Mouse (Mus musculus) erythroid progenitor cell, adult 5-6 weeks (primary cell): ENCODE measurements around the gene Defb22. TPM values are rescaled to one million over a fixed set of nuclear protein-coding genes. Genes with fewer than 3 reads are reported as not detected.

Experiments
- ATAC-seq: replicated peaks from 2 replicates; pipeline ENCODE4 v1.8.0; 2016; ENCODE audit warnings: moderate number of reproducible peaks, mild to moderate bottlenecking, moderate TSS enrichment, inconsistent platforms; ENCODE audit not compliant: poor library complexity, low FRiP score, severe bottlenecking
- total RNA-seq, 2 experiments: library from RNA; stranded (forward) in 1 of 2; stranded (reverse) in 1 of 2; fragments of 150-400 nt in 1 of 2; fragments of 186-747, 209-891 nt in 1 of 2; gene quantifications; 2 replicates each; pipeline versions ENCODE4 v1.2.3 to v1.2.4; 2015 to 2017; ENCODE audit warnings: low replicate concordance in 2 of 2

The Defb22 gene
- total RNA-seq (2015; ENCODE audit: low replicate concordance) (not detected in 2 replicates), total RNA-seq (2017; ENCODE audit: low replicate concordance) (not detected in 2 replicates)

DNA sequence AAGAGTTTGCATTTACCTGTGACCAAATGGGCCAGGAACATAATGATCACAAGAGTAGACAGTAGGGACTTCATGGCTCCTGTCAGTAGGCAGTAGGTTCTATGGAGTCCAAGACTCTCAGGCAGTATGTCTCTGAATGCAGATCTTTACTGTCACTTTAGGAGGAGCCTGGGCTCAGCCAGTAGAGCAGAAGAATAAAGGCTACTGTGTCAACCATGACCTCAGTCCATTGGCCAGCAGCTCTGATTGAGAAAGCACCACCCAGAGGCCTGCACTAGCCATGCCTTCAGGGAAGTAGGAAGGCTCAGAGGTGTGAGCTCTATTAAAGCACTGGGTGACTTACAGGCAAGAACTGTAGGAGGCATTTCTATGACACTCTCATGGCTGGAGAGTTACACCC lies at the start of gene Defb22:
Defb22 (minus strand) TSS at position 101 of the 400 bp plus-strand sequence.
- 0 out of 2 replicates have a peak, but pooled peaks have one; percentile 30 for ATAC-seq

DNA sequence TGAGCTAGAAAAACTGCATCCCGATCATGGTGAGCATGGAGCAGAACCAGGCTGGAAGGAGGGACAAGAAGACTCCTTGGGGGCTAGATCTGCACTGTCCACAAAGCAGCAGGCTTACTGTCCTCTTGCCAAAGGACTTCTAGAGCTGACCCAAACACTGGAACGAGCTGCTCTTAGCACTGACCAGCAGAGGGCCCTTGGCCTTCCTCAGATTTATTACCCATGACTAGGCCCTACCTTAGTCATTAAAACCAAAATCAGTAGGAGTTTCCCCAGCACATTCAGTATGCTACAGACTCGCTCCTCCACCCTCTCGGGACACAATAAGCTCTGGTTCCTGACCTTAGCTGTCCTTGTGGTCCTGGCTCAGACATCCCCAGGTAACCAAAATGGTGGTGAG lies 28.0 kb upstream of the Defb22 start, which contains the start of gene Defb28:
Defb28 (plus strand) TSS at position 275 of the 400 bp plus-strand sequence.
- no peak for ATAC-seq

DNA sequence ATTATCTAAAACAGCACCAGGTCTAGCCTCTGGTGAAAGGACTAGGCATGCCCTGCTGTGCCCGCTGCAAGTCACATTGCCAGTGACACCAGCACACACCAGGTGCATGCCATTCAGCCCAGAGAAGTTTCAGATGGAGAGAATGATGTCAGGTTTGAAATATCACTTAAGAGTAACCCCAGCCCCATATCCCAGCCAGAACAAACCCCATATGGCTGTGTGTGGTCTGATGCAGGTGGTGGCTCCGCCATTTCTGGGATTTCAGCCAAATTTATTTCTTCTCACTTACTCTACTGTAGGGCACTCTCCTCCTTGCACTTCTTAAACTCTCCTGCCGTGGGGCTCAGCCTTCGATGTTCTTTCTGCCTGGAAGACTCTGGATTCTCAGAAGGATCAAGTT lies 26.1 kb upstream of the Defb22 start:
- ATAC-seq = no peak

DNA sequence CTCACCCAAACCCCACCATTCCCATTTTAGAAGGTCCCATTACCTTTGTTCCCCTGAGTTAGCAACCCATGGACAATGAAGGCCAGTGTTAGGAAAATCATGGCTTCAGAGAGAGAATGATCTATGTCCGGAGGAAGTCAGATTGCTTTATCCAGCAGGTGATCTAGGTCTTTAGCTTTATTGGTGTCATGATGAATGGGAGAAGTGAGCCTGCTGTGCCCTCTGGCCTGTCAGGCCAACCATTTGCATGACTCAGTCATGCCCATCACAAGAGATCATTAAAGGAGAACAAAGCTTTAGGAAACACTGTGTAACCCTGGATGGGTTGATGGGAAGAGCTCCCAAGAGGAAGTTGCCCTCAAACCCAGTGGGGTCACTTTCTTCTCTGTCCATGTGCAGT lies 21.7 kb upstream of the Defb22 start, which contains the start of gene Defb26:
Defb26 (minus strand) TSS at position 101 of the 400 bp plus-strand sequence.
- ATAC-seq = no peak

DNA sequence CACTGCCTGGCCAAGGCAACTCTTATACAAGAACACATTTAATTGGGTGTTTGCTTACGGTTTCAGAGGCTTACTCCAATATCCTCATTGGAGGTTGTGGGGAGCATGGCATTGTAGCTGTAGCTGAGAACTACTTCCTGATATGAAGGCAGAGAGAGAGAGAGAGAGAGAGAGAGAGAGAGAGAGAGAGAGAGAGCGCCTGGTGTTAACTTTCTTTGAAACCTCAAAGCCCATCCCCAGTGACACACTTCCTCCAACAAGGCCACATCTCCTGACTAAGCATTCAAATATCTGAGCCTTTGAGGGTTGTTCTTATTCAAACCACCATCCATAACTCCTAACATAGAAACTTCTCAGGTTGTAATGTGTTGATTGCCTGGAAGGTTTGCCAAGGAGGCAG lies 14.0 kb upstream of the Defb22 start:
- no peak for ATAC-seq

GRCm38 (mm10) chr2:152500863-152501229 lies 10.9 kb upstream of the Defb22 start:
- 0 out of 2 replicates have a peak, but pooled peaks have one; percentile 49 for ATAC-seq

DNA sequence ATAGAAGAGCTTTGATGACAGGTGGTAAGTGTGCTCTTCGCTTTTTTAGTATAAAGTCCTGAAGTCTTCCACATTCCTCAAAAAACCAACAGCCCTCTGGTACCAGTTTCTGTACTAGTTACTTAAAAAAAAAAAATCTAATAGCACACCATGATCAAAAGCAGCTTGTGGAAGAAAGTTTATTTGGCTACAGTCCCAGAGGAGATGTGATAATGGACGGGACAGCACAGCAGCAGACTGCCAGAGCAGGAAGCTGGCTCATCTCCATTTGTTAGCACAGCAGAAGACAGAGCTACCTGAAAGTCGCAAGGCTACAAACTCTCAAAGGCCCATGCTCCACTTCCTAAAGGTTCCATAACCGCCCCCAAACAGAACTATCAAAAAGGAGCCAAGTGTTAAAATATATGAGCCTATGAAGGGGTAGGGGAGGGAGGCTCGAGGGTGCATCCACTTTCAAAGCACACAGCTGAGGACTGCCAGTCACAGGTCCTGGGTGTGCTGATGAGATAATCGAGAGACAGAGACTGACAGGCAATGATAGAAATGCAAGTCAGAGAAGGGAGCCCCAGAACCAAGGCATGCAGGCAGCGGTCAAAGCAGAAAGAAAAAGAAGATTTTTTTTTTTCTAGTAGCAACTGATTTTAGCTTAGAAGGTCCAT lies 10.4 kb upstream of the Defb22 start:
- ATAC-seq = no peak; the same call in 1 of the 2 replicates

GRCm38 (mm10) chr2:152498020-152498419 lies 8.1 kb upstream of the Defb22 start:
- ATAC-seq = no peak

- no peak for ATAC-seq
Observed at GRCm38 (mm10) chr2:152493151-152493550, 3.2 kb upstream of the Defb22 start.

- ATAC-seq = no peak
Observed at GRCm38 (mm10) chr2:152487024-152487423, 2.9 kb downstream of the Defb22 start.

- no peak for ATAC-seq
Observed at GRCm38 (mm10) chr2:152481726-152482125, 8.2 kb downstream of the Defb22 start.

DNA sequence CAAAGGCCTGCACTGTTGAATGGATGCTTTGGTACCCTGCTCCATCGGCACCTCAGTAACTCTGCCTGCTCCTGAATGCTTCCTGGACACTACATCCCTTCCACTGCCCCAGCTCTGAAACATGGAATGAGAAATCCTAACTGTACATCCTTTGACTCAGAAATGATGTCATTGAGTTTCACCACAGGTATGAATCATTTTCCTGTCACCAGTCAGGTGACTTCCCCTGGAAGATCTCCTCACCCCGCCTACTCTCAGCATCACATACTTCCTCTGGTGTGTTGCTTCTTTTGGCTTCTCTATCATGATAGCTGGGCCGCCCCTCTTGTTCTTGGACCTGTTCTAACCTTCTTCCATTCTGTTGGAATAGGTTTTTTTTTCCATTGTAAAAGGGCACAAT lies 9.1 kb downstream of the Defb22 start:
- no peak for ATAC-seq

DNA sequence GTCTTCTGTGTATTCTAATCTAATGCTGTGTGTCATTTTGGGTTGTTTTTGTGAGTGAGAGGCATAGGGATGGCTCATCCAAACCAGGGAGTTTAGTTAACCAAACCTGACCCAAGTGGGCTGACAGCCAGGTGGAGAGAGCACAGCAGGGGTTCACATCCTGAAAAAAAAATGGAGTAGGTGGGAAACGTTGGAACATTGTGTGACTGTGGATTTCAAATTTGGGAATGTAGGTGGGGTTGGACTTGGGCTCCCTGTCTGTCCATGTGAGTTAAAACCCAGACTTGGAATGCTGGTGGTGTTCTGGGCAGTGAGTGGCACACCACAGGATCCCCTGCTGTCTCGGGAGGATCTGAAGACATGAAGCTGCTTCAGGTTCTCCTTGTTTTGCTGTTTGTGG lies 13.2 kb downstream of the Defb22 start, which contains the start of gene Defb20:
Defb20 (plus strand) TSS at position 301 of the 400 bp plus-strand sequence.
- ATAC-seq = no peak

GRCm38 (mm10) chr2:152472434-152472833 lies 17.5 kb downstream of the Defb22 start:
- no peak for ATAC-seq

- ATAC-seq = no peak
Observed at GRCm38 (mm10) chr2:152470973-152471372, 19.0 kb downstream of the Defb22 start.

DNA sequence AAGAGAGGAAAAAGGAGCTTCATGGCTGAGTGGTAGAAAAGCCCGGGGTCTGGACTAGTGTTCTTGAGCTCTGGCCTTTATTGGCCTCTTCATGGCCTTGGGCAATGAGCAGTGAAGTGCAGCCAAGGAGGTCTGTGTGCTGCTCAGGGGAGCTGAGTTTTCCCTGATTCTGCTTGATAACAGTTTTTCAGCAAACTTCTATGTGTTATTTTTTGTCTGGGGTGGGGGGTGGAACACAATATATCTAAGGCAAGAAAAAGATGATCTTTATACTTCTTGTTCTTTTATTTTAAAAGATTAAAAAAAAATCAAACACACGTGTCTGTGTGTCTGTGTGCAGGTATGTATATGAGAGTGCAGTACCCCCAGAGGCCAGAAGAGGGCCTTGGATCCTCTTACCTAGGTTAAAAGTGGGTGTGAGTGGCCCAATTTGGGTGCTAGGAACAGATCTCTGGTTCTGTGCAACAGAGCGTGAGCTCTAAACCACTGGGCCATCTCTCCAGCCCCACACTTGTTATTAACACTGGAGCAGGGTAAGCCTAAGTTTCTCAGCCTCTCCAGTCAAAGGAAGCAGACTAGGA lies 25.3 kb downstream of the Defb22 start, which contains the start of gene Defb23:
Defb23 (minus strand) TSS at position 51 of the 581 bp plus-strand sequence.
- no peak for ATAC-seq

GRCm38 (mm10) chr2:152459241-152459640 lies 30.7 kb downstream of the Defb22 start:
- ATAC-seq = no peak

- ATAC-seq = no peak
Observed at GRCm38 (mm10) chr2:152452101-152452781, 37.7 kb downstream of the Defb22 start.

DNA sequence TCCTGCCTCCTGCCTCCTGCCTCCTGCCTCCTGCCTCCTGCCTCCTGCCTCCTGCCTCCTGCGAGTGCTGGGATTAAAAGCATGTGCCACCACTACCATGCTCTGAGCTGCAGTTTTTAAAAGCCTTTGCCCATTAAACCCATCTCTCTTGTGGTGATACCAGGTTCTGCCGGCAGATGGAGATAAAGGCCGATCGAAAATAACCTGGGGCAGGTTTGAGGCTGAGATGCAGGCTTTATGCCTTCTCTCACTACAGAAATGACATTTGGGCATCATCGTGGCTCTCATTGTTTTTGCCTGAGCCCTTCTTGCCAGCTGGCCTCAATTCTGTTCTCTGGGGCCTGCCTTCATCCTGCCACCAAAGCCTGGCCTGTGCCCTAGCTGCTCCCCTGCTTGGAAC lies 39.7 kb downstream of the Defb22 start:
- 0 out of 2 replicates have a peak, but pooled peaks have one; percentile 57 for ATAC-seq

DNA sequence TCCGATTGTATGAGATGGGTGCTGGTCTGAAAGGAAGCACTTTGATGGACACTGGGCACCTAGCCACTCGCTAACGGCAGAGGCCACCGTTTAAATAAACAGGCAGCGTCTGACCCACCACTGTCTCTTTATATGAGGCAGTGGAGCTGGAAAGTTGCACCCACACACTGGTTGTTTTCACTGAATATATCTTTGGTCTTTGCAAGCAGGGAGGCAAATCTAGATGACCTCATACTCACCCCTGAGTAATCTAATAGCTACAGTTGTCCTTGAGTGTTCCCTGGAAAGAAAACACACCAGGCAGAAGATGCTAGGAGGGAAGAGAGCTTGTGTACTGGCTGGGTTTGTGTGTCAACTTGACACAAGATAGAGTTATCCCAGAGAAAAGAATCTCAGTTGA lies 42.5 kb downstream of the Defb22 start:
- ATAC-seq = no peak

GRCm38 (mm10) chr2:152446642-152447041 lies 43.3 kb downstream of the Defb22 start:
- no peak for ATAC-seq
